Mouse (Mus musculus) forebrain, embryonic 15.5 days (tissue): ENCODE results near the gene Duxf3. TPM values are rescaled to one million over a fixed set of nuclear protein-coding genes. Genes with fewer than 3 reads are reported as not detected.
"Not testable (repeated sequence)": the region's sequence is repeated elsewhere in the genome, so short reads cannot be mapped to it uniquely, and the experiment has no call there.

Source experiments
- ATAC-seq: fragments of 200-750 bp; cut with Nextera tagmentation; replicated peaks from 2 replicates; pipeline ENCODE4 v1.8.0; 2017; ENCODE audit warnings: mild to moderate bottlenecking, moderate TSS enrichment, moderate library complexity
- H3K27ac ChIP-seq: fragments of 300-500 bp; sonication (generic); replicated peaks from 2 replicates; pipeline ENCODE4 v1.5.1; 2015; ENCODE audit warnings: mild to moderate bottlenecking, inconsistent platforms
- H3K27me3 ChIP-seq: fragments of 300-500 bp; sonication (generic); 2 replicates; pipeline ENCODE4 v1.6.1; 2015; ENCODE audit warnings: inconsistent platforms
- H3K36me3 ChIP-seq: fragments of 300-500 bp; sonication (generic); 2 replicates; pipeline ENCODE4 v1.6.1; 2015; ENCODE audit warnings: mild to moderate bottlenecking, inconsistent platforms
- H3K4me1 ChIP-seq: fragments of 300-500 bp; sonication (generic); 2 replicates; pipeline ENCODE4 v1.6.1; 2015; ENCODE audit warnings: inconsistent platforms
- H3K4me2 ChIP-seq: fragments of 300-500 bp; sonication (generic); replicated peaks from 2 replicates; pipeline ENCODE4 v1.6.1; 2015; ENCODE audit warnings: mild to moderate bottlenecking, inconsistent platforms
- H3K4me3 ChIP-seq: fragments of 300-500 bp; sonication (generic); 2 replicates; pipeline ENCODE4 v1.5.1; 2015; ENCODE audit warnings: mild to moderate bottlenecking, inconsistent platforms
- H3K9ac ChIP-seq: fragments of 300-500 bp; sonication (generic); replicated peaks from 2 replicates; pipeline ENCODE4 v1.6.1; 2015; ENCODE audit warnings: mild to moderate bottlenecking, inconsistent platforms
- H3K9me3 ChIP-seq: fragments of 300-500 bp; sonication (generic); 2 replicates; pipeline ENCODE4 v1.6.1; 2016; ENCODE audit warnings: inconsistent platforms
- WGBS: fragments of 180-500 bp; shearing (Covaris S2); methylation state at CpG from one replicate; pipeline ENCODE4 v1.1.7; 2015; ENCODE audit warnings: mixed read lengths; 5-methylcytosine and 5-hydroxymethylcytosine counted together
- polyA plus RNA-seq: library from polyadenylated mRNA; unstranded; fragments of >200 nt; fragmentation: Nextera tagmentation; extraction: Ambion mirVana; gene quantifications from 2 replicates; pipeline ENCODE4 v1.2.1, GENCODE M21; 2015

Duxf3 gene
- polyA plus RNA-seq: not detected in 2 replicates

DNA sequence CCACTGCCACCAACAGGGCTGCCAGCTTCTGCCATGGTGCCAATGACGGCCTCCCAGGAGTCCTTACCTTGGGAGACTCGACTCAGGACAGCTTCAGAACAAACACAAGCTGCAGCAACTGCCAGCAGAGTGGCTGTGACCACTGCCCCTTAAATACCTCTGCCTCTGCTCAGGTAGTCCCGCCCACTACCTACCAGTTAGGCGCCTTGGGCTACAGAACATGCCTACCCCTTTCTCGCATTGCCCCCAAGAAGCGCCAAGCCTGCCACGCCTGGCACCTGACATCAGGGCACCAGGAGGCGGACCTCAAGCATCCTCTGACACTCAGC lies at the start of gene Duxf3:
Gene Duxf3, minus strand, starts transcription at position 35 of the 329 bp plus-strand sequence.
- not testable (repeated sequence) for H3K4me2 ChIP-seq, H3K27me3 ChIP-seq, H3K36me3 ChIP-seq, H3K27ac ChIP-seq, H3K4me1 ChIP-seq, H3K4me3 ChIP-seq, H3K9ac ChIP-seq
- peak; percentile 62 for ATAC-seq
- H3K9me3 ChIP-seq: peaks cover 12% of the 10 kb centered on the region
- 86% methylated on average over 8 of the region's 8 CpGs for WGBS

DNA sequence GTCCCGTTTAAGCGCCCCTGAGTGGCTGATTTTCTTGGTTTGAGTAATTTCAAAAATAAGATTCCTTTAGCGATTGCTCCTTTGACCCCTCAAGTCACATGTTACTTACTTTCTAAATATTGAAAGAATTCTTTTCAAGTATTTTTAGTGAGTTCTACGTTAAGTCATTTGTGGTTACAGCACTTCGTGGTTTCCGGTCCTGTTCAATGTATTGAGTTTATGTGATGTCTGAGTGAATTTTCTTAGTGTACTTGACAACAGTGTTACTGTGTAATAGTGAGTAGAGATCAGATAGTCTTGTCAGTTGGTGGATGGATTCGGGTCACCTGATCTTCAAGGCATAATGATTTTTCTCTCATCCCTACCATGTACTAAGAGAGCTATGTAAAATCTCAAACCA lies 49.8 kb upstream of the Duxf3 start:
- ATAC-seq: no peak
- H3K4me1 ChIP-seq: no peaks in the 10 kb centered on the region
- H3K27ac ChIP-seq: no peak overlapping the region
- H3K27me3 ChIP-seq: no peaks in the 10 kb centered on the region
- no peak overlapping the region for H3K4me3 ChIP-seq
- H3K36me3 ChIP-seq: peaks cover 63% of the 10 kb centered on the region
- no peaks in the 10 kb centered on the region for H3K9me3 ChIP-seq
- H3K4me2 ChIP-seq: no peak overlapping the region
- WGBS: 95% methylated on average over 7 of the region's 7 CpGs
- H3K9ac ChIP-seq: no peak overlapping the region

DNA sequence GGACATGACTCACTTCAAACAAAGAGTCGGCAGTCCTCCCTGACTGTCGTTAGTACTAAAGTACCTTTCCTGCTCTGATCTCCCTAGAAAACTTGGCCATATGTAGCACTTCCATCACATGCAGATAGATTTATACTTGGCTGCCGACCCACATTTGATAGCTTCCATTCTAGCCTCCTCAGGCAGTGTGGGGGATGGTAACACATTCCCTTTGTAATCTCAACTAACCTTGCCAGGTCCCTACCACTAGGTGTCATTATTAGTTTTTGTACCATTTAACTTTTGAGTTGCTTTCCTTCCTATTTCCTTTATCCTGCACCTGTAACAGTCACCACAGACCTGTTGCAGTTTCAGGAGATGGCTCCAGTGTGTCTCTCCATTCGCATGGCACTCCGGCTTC lies 26.0 kb upstream of the Duxf3 start:
- peaks cover 36% of the 10 kb centered on the region for H3K36me3 ChIP-seq
- no peak for ATAC-seq
- H3K9me3 ChIP-seq: no peaks in the 10 kb centered on the region
- no peak overlapping the region for H3K27ac ChIP-seq
- whole genome bisulfite sequencing: 76% methylated on average over 5 of the region's 5 CpGs
- no peak overlapping the region for H3K4me2 ChIP-seq
- H3K9ac ChIP-seq: no peak overlapping the region
- no peaks in the 10 kb centered on the region for H3K27me3 ChIP-seq
- no peak overlapping the region for H3K4me3 ChIP-seq
- peaks cover 14% of the 10 kb centered on the region for H3K4me1 ChIP-seq

DNA sequence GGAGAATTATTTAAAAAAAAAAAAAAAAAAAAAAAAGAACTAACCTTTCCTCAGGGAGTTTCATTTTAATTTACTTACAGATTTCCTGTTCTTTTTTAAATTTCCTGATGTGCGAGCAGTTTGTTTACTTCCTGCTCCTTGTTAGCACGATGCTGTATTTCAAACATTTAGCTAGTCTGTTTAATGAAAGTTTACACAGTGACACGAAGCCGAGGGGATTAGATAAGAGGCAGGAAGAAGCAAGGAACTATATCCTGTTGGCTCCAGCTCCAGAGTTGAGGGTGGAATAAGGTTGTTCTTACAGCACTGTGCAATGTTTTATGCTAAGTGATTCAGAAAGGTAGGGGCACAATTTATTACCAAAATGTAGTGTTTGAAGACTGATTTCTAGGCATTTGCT lies 23.5 kb upstream of the Duxf3 start:
- Histone ChIP-seq H3K27me3 (no peaks in the 10 kb centered on the region), H3K4me1 (peaks cover 14% of the 10 kb centered on the region), H3K4me2 (peak overlapping the region; percentile 46), H3K9ac (peak overlapping the region; percentile 75), H3K9me3 (no peaks in the 10 kb centered on the region), H3K4me3 (peak overlapping the region; percentile 81), H3K27ac (no peak overlapping the region), H3K36me3 (peaks cover 19% of the 10 kb centered on the region)
- ATAC-seq: no peak
- WGBS: 7% methylated on average over 4 of the region's 4 CpGs

DNA sequence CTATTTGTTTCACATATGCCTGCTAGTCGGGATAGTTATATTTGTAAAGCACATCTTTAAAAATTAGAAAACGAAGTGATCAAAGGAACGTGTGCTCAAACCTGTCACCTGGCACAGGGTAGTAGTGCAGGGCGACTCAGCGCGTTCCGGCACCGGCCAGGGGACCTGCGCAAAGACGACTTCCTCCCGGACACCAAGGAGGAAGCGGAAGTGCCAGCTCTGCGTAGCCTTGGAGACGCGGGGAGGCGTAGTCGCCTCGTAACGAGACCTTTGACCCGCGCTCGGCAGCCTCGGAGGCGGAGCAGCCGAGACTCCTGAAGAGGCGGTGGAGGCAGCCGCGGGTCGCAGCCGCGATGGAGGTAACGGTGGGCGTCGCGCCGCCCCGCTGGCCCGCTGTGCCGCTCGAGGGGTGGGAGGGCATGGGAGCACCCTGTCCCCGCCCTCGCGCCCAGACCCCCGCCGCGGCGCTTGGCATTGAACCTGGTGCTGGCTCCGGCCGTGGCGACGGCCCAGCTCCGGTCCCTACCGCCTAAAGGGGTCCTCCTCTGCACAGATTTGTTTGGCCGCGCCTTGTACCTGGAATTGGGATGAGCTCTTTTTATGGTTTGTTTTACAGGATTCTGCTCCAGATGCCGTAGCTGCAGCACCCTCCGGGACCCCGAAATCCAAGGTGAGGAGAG lies 22.9 kb upstream of the Duxf3 start, which contains the start of gene Gcc2:
Gene Gcc2, plus strand, starts transcription at position 285 of the 680 bp plus-strand sequence.
- under 1% methylated on average over 42 of the region's 58 CpGs for WGBS
- H3K9me3 ChIP-seq: no peaks in the 10 kb centered on the region
- no peaks in the 10 kb centered on the region for H3K27me3 ChIP-seq
- peak within 1 kb of the TSS; percentile 46 for H3K4me2 ChIP-seq
- H3K9ac ChIP-seq: peak within 1 kb of the TSS; percentile 75
- peaks cover 17% of the 10 kb centered on the region for H3K36me3 ChIP-seq
- peak; percentile 99 for ATAC-seq
- peaks cover 14% of the 10 kb centered on the region for H3K4me1 ChIP-seq
- H3K27ac ChIP-seq: peak within 1 kb of the TSS; percentile 73
- H3K4me3 ChIP-seq: peak within 1 kb of the TSS; percentile 81

DNA sequence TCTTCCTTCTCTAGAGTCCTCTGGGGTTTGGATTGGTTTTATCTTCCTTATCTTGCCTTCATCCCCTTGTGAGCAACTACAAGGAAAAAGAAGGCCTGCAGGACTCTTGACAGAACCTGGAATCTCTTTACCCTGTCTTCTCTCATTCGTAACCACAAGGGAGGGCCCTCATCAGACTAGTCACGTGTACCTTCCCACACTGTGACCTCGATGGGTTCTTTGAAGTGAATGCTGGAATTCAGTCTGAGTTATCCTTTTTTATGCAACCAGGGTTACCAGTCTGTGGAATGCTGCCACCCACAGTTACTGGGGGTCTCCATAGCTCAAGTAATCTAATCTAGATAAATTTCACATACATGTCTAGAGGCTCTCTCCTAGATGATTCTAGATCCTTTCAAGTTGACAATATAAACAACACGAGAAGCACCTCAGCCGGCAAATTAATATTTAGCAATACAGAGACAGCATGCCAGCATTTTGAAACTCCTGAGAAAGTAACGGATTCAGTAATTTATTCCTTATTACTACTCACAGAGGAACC lies 22.2 kb upstream of the Duxf3 start:
- 28% methylated on average over 6 of the region's 6 CpGs for WGBS
- H3K4me3 ChIP-seq: peak overlapping the region; percentile 81
- peak; percentile 53 for ATAC-seq
- H3K36me3 ChIP-seq: peaks cover 11% of the 10 kb centered on the region
- H3K9me3 ChIP-seq: no peaks in the 10 kb centered on the region
- H3K4me2 ChIP-seq: peak overlapping the region; percentile 46
- peaks cover 14% of the 10 kb centered on the region for H3K4me1 ChIP-seq
- H3K27ac ChIP-seq: no peak overlapping the region
- H3K9ac ChIP-seq: peak overlapping the region; percentile 75
- no peaks in the 10 kb centered on the region for H3K27me3 ChIP-seq

DNA sequence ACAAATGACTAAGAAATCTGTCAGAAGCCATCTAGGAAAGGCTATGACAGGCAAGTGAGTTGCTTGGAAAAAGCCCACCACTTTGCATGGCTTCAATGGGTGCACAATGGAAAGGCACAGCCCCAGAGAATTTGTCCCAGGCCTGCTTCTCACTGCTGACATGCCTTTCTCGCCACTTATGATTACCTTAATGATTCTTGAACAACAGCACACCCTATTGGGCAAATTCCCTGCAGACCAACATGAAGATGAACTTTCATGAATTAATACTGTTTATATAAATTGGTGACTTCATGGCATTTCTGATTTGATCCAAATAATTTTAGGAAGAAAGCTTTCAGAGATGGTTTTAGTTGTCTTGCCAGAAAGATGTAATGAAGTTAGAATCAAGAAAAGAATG lies 17.1 kb upstream of the Duxf3 start:
- WGBS: 19% methylated on average over 1 of the region's 1 CpGs
- H3K4me3 ChIP-seq: no peak overlapping the region
- H3K27ac ChIP-seq: no peak overlapping the region
- no peaks in the 10 kb centered on the region for H3K9me3 ChIP-seq
- H3K27me3 ChIP-seq: no peaks in the 10 kb centered on the region
- H3K9ac ChIP-seq: no peak overlapping the region
- H3K36me3 ChIP-seq: no peaks in the 10 kb centered on the region
- ATAC-seq: no peak
- H3K4me2 ChIP-seq: no peak overlapping the region
- peaks cover 1% of the 10 kb centered on the region for H3K4me1 ChIP-seq

- not testable (repeated sequence) for H3K4me2 ChIP-seq, H3K36me3 ChIP-seq, H3K4me1 ChIP-seq, H3K9me3 ChIP-seq, H3K27me3 ChIP-seq, H3K4me3 ChIP-seq, H3K9ac ChIP-seq, H3K27ac ChIP-seq
- WGBS: 87% methylated on average over 8 of the region's 8 CpGs
- peak; percentile 88 for ATAC-seq
Observed at GRCm38 (mm10) chr10:58238984-58239740, 6.7 kb upstream of the Duxf3 start.

GRCm38 (mm10) chr10:58236613-58237012 lies 4.1 kb upstream of the Duxf3 start, which contains the start of gene Gm4981:
Gene Gm4981, minus strand, starts transcription at chr10:58236701.
- ATAC-seq: no peak
- Histone ChIP-seq H3K4me3 (no peak within 1 kb of the TSS), H3K27me3 (no peaks in the 10 kb centered on the region), H3K4me2 (no peak within 1 kb of the TSS), H3K27ac (no peak within 1 kb of the TSS), H3K4me1 (no peaks in the 10 kb centered on the region), H3K9ac (no peak within 1 kb of the TSS), H3K9me3 (peaks cover 11% of the 10 kb centered on the region), H3K36me3 (no peaks in the 10 kb centered on the region)
- WGBS: 90% methylated on average over 10 of the region's 10 CpGs

- ATAC-seq, H3K36me3 ChIP-seq, H3K4me3 ChIP-seq, H3K9ac ChIP-seq, H3K4me2 ChIP-seq, H3K27ac ChIP-seq, H3K4me1 ChIP-seq, H3K27me3 ChIP-seq: not testable (repeated sequence)
- peaks cover 15% of the 10 kb centered on the region for H3K9me3 ChIP-seq
- WGBS: 84% methylated on average over 4 of the region's 4 CpGs
Observed at GRCm38 (mm10) chr10:58234985-58235384, 2.5 kb upstream of the Duxf3 start.

GRCm38 (mm10) chr10:58233740-58234121 lies 1.3 kb upstream of the Duxf3 start:
- ATAC-seq: not testable (repeated sequence)

DNA sequence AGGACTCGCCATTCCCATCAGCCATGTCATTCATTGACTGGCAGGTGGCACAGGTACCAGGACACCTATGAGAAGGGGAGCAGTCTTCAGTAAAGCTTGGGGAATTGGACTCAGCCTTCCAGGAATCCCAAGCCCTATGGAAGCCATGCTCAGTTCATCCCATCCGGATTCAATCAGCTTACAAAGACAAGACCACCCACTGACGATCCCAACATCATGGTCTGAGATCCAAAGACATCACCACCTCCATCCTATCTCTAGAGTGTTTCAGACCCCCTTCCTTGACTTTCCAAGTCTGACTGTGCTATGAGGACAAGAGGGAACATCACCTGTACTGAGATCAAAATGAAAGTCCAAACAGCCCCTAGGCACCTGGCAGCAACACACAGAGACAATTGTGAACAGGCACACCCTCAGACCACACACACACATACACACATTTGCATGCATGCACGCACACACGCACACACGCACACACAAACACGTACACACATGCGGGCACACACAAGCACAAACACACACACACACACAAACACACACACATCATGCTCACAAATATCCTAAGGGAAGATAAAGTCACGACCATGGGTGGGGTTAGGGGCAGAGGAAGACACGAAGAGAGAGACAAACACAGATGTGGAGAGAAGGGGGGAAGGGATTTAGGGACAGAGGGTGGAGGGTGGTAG lies 722 bp upstream of the Duxf3 start:
- peak; percentile 51 for ATAC-seq
- H3K9me3 ChIP-seq: peaks cover 12% of the 10 kb centered on the region
- H3K27me3 ChIP-seq, H3K4me3 ChIP-seq, H3K27ac ChIP-seq, H3K4me2 ChIP-seq, H3K36me3 ChIP-seq, H3K4me1 ChIP-seq, H3K9ac ChIP-seq: not testable (repeated sequence)
- WGBS: 83% methylated on average over 10 of the region's 10 CpGs

More at GRCm38 (mm10) chr10:58233740-58234121, 1.3 kb upstream of the Duxf3 start:
- not testable (repeated sequence) for H3K4me1 ChIP-seq, H3K36me3 ChIP-seq, H3K4me3 ChIP-seq, H3K9ac ChIP-seq, H3K4me2 ChIP-seq, H3K27ac ChIP-seq, H3K27me3 ChIP-seq
- H3K9me3 ChIP-seq: peaks cover 12% of the 10 kb centered on the region
